Comparison of ENCODE assay signal across 18 mouse cellular contexts in the genomic region with DNA sequence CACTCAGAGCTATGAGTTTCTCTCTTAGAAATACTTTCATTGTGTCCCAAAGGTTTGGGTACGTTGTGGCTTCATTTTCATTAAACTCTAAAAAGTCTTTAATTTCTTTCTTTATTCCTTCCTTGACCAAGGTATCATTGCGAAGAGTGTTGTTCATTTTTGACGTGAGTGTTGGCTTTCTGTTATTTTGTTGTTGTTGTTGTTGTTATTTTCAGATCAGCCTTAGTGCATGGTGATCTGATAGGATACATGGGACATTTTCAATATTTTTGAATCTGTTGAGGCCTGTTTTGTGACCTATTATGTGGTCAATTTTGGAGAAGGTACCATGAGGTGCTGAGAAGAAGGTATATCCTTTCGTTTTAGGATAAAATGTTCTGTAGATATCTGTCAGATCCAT. TPM values are rescaled to one million over a fixed set of nuclear protein-coding genes. Genes with fewer than 3 reads are reported as not detected.
"Had no signal": no experiment of that assay in that cellular context is flagged by ENCODE, and none has a peak within 500 bp of the region (broad histone marks: within the 10 kb centered on the region; RNA-seq: fewer than 3 reads in every experiment).

No protein-coding gene starts in this region.

RNA-seq across cellular contexts. Expression of gene Vmn1r177, which starts 10.7 kb away (rescaled TPM):
- polyA plus RNA-seq: frontal cortex, adult 2 months; heart, embryonic 10.5 days; heart, embryonic 12.5 days; heart, embryonic 14.5 days; heart, embryonic 16.5 days; hindbrain, embryonic 10.5 days; hindbrain, embryonic 13.5 days; hindbrain, embryonic 15.5 days; hindbrain, postnatal 0 days; intestine, embryonic 14.5 days; intestine, embryonic 16.5 days; kidney, adult 2 months; kidney, embryonic 15.5 days; kidney, postnatal 0 days; large intestine, adult 2 months; limb, embryonic 11.5 days; limb, embryonic 13.5 days; liver, embryonic 11.5 days had no signal

RNA-seq across cellular contexts. Expression of gene Vmn1r178, which starts 14.9 kb away (rescaled TPM):
- polyA plus RNA-seq: frontal cortex, adult 2 months; heart, embryonic 10.5 days; heart, embryonic 12.5 days; heart, embryonic 14.5 days; heart, embryonic 16.5 days; hindbrain, embryonic 10.5 days; hindbrain, embryonic 13.5 days; hindbrain, embryonic 15.5 days; hindbrain, postnatal 0 days; intestine, embryonic 14.5 days; intestine, embryonic 16.5 days; kidney, adult 2 months; kidney, embryonic 15.5 days; kidney, postnatal 0 days; large intestine, adult 2 months; limb, embryonic 11.5 days; limb, embryonic 13.5 days; liver, embryonic 11.5 days had no signal

RNA-seq across cellular contexts. Expression of gene Vmn1r176, which starts 39.7 kb away (rescaled TPM):
- polyA plus RNA-seq: frontal cortex, adult 2 months; heart, embryonic 10.5 days; heart, embryonic 12.5 days; heart, embryonic 14.5 days; heart, embryonic 16.5 days; hindbrain, embryonic 10.5 days; hindbrain, embryonic 13.5 days; hindbrain, embryonic 15.5 days; hindbrain, postnatal 0 days; intestine, embryonic 14.5 days; intestine, embryonic 16.5 days; kidney, adult 2 months; kidney, embryonic 15.5 days; kidney, postnatal 0 days; large intestine, adult 2 months; limb, embryonic 11.5 days; limb, embryonic 13.5 days; liver, embryonic 11.5 days had no signal

RNA-seq across cellular contexts. Expression of gene Vmn1r179, which starts 49.9 kb away (rescaled TPM):
- polyA plus RNA-seq: frontal cortex, adult 2 months; heart, embryonic 10.5 days; heart, embryonic 12.5 days; heart, embryonic 14.5 days; heart, embryonic 16.5 days; hindbrain, embryonic 10.5 days; hindbrain, embryonic 13.5 days; hindbrain, embryonic 15.5 days; hindbrain, postnatal 0 days; intestine, embryonic 14.5 days; intestine, embryonic 16.5 days; kidney, adult 2 months; kidney, embryonic 15.5 days; kidney, postnatal 0 days; large intestine, adult 2 months; limb, embryonic 11.5 days; limb, embryonic 13.5 days; liver, embryonic 11.5 days had no signal
